ENCODE assay signal across 9 mouse cellular contexts in genomic region chr15:80277625-80278024, GRCm38 (mm10). TPM values are rescaled to one million over a fixed set of nuclear protein-coding genes. Genes with fewer than 3 reads are reported as not detected.
A peak's percentile ranks its signal among the peaks of the same experiment; 100 is the strongest.
DNase-seq lines count a peak whose midpoint lies in the region; ATAC-seq lines count a peak whose summit lies in the region.
"Had no signal": no experiment of that assay in that cellular context is flagged by ENCODE, and none has a peak within 500 bp of the region (broad histone marks: within the 10 kb centered on the region; RNA-seq: fewer than 3 reads in every experiment).

No protein-coding gene starts in this region.

- peaks cover 62% of the 10 kb centered on the region for H3K27me3 ChIP-seq in liver, embryonic 12.5 days (replicated peaks)
- peaks cover 14% of the 10 kb centered on the region for H3K27me3 ChIP-seq in limb, embryonic 10.5 days (ENCODE audit: low read depth, poor library complexity, severe bottlenecking)

- 0% methylated on average over 6 of the region's 6 CpGs for WGBS in liver, embryonic 12.5 days (ENCODE audit: insufficient replicate concordance)
- 1% methylated on average over 6 of the region's 6 CpGs for WGBS in limb, embryonic 10.5 days

- DNase-seq in liver = peak; percentile 74
- peak; percentile 53 for DNase-seq in Muller cell, postnatal 12 days (ENCODE audit: inconsistent ontology term)
- DNase-seq in c-Kit-positive CD71-positive TER-119-positive erythroid progenitor cells, embryonic 14.5 days (ENCODE audit: low spot score) = peak; percentile 51
- DNase-seq in limb, embryonic 10.5 days (ENCODE audit: low spot score) = peak; percentile 92
- peak; percentile 55 for DNase-seq in thymus, postnatal 25 days
- no peak for DNase-seq in left cerebral cortex, postnatal 36 days (ENCODE audit: low spot score in 2 of 2)

- H3K9ac ChIP-seq in liver, embryonic 12.5 days = no peak overlapping the region
- H3K9ac ChIP-seq: embryonic facial prominence, embryonic 12.5 days; limb, embryonic 13.5 days had no signal

- H3K9me3 ChIP-seq in liver, embryonic 12.5 days (replicated peaks) = no peaks in the 10 kb centered on the region
- H3K9me3 ChIP-seq in limb, embryonic 10.5 days (replicated peaks) = no peaks in the 10 kb centered on the region
- H3K9me3 ChIP-seq: embryonic facial prominence, embryonic 12.5 days had no signal

- H3K27ac ChIP-seq in liver, embryonic 12.5 days = no peak overlapping the region
- H3K27ac ChIP-seq in limb, embryonic 10.5 days = no peak overlapping the region
- H3K27ac ChIP-seq: embryonic facial prominence, embryonic 12.5 days; limb, embryonic 13.5 days had no signal

- no peak for ATAC-seq in liver, embryonic 12.5 days

- no peak overlapping the region for H3K4me2 ChIP-seq in liver, embryonic 12.5 days
- H3K4me2 ChIP-seq: embryonic facial prominence, embryonic 12.5 days; limb, embryonic 13.5 days had no signal

- H3K4me3 ChIP-seq in liver, embryonic 12.5 days = no peak overlapping the region
- H3K4me3 ChIP-seq in limb, embryonic 10.5 days = no peak overlapping the region
- H3K4me3 ChIP-seq: embryonic facial prominence, embryonic 12.5 days; limb, embryonic 13.5 days had no signal

- H3K4me1 ChIP-seq in liver, embryonic 12.5 days = no peaks in the 10 kb centered on the region
- H3K4me1 ChIP-seq in limb, embryonic 10.5 days = no peaks in the 10 kb centered on the region
- H3K4me1 ChIP-seq: embryonic facial prominence, embryonic 12.5 days; limb, embryonic 13.5 days had no signal

- no peaks in the 10 kb centered on the region for H3K36me3 ChIP-seq in liver, embryonic 12.5 days
- no peaks in the 10 kb centered on the region for H3K36me3 ChIP-seq in limb, embryonic 10.5 days
- H3K36me3 ChIP-seq: embryonic facial prominence, embryonic 12.5 days; limb, embryonic 13.5 days had no signal

- intact Hi-C loops in left cerebral cortex, postnatal 36 days (cut with DNase I) = no loop called here

RNA-seq across cellular contexts. Expression of gene Cacna1i, which starts 9.4 kb away (rescaled TPM):
- 0.02 and 0.37 TPM in 2 replicates for polyA plus RNA-seq in liver, embryonic 12.5 days (2016; fragmentation: Nextera tagmentation; extraction: Ambion mirVana)
- polyA plus RNA-seq in limb, embryonic 10.5 days (2016; fragmentation: Nextera tagmentation; extraction: Ambion mirVana) = 0.06 and 0.08 TPM in 2 replicates
- total RNA-seq in left cerebral cortex, postnatal 36 days (2021) = 10 to 100 TPM; 73.2 to 73.7 TPM

RNA-seq across cellular contexts. Expression of gene Rps19bp1, which starts 13.5 kb away (rescaled TPM):
- polyA plus RNA-seq in liver, embryonic 12.5 days (2016; fragmentation: Nextera tagmentation; extraction: Ambion mirVana) = 46.8 and 47.0 TPM in 2 replicates
- 70.0 and 75.5 TPM in 2 replicates for polyA plus RNA-seq in limb, embryonic 10.5 days (2016; fragmentation: Nextera tagmentation; extraction: Ambion mirVana)
- total RNA-seq in left cerebral cortex, postnatal 36 days (2021) = 10 to 100 TPM; 40.9 to 41.1 TPM

RNA-seq across cellular contexts. Expression of gene Atf4, which starts 22.6 kb away (rescaled TPM):
- polyA plus RNA-seq in liver, embryonic 12.5 days (2016; fragmentation: Nextera tagmentation; extraction: Ambion mirVana) = 141 and 145 TPM in 2 replicates
- 113 TPM in 2 replicates for polyA plus RNA-seq in limb, embryonic 10.5 days (2016; fragmentation: Nextera tagmentation; extraction: Ambion mirVana)
- total RNA-seq in left cerebral cortex, postnatal 36 days (2021) = 100 to 1,000 TPM in 1 of 2 experiments, 10 to 100 TPM in 1; 99.7 to 113 TPM

RNA-seq across cellular contexts. Expression of gene AC140267.1, which starts 42.0 kb away (rescaled TPM):
- not detected in 2 replicates for polyA plus RNA-seq in liver, embryonic 12.5 days (2016; fragmentation: Nextera tagmentation; extraction: Ambion mirVana)
- not detected in 2 replicates for polyA plus RNA-seq in limb, embryonic 10.5 days (2016; fragmentation: Nextera tagmentation; extraction: Ambion mirVana)
- total RNA-seq in left cerebral cortex, postnatal 36 days (2021) = 10 to 100 TPM; 13.7 to 17.3 TPM
- polyA plus RNA-seq: limb, embryonic 13.5 days had no signal

RNA-seq across cellular contexts. Expression of gene Mief1, which starts 43.8 kb away (rescaled TPM):
- polyA plus RNA-seq in liver, embryonic 12.5 days (2016; fragmentation: Nextera tagmentation; extraction: Ambion mirVana) = 29.1 and 30.1 TPM in 2 replicates
- 42.4 and 43.7 TPM in 2 replicates for polyA plus RNA-seq in limb, embryonic 10.5 days (2016; fragmentation: Nextera tagmentation; extraction: Ambion mirVana)
- 10 to 100 TPM; 32.4 to 33.7 TPM for total RNA-seq in left cerebral cortex, postnatal 36 days (2021)

Comparison
In these comparisons a context has a peak if more than half of its experiments do, and no peak if none do; other contexts are left out.
1. DNase-seq: peak in liver (single experiment), Muller cell, postnatal 12 days (single experiment), c-Kit-positive CD71-positive TER-119-positive erythroid progenitor cells, embryonic 14.5 days (single experiment), limb, embryonic 10.5 days (single experiment) and thymus, postnatal 25 days (single experiment); none in left cerebral cortex, postnatal 36 days (0 of 2).